Mouse (Mus musculus) kidney, adult 10 weeks (tissue): ENCODE measurements around the gene Spam1. TPM values are rescaled to one million over a fixed set of nuclear protein-coding genes. Genes with fewer than 3 reads are reported as not detected.

Source experiments
- polyA plus RNA-seq: library from polyadenylated mRNA; stranded (reverse); fragments of 350-450 nt; fragmentation: Illumina TruSeq; extraction: RNeasy Lipid Tissue Mini Kit (QIAGEN cat#74804); gene quantifications from one replicate; pipeline ENCODE4 v1.2.3, GENCODE M21; 2014; ENCODE audit warnings: low read depth, low replicate concordance

The Spam1 gene
- polyA plus RNA-seq = not detected

DNA sequence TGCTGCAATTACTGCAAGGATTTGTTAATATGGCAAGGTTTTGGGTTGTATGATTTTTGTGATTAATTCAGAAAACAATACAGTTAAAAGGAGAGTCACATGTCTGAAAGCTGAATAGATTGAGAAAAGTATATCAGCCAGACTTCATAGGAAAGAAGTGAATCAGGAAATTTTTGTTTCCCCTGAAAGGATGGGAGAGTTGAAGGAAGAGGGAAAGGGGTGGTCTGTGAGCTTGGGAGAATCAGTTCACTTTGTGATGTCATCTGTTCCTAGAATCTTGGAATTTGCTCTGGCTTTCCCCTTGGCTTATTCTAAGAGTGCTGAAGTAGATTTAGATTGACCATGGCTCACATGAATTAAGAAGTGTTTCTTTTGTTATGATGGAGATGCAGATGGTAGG, at the start of gene Spam1:
Spam1 (plus strand) TSS at position 301 of the 400 bp plus-strand sequence.

DNA sequence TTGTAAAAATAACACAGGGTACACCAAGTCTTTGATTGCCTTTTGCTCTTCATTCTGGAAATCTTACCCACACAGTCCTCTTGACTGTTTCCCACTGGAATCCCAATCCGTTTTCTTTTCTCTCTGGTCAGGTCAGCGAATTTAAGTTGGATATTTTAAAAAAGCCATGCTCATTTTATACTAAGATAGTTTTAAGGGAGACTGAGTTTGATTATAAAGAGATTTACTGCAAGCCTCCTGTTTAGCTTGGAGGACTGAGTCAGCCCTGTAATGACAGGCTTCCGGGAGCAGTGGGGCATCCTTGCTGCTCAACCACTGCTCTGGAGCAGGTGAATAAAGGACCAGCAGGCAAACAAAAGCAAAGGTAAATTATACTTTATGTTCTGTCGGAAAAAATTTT, 43.0 kb upstream of the Spam1 start, which contains the start of gene Hyal4:
Hyal4 (plus strand) TSS at position 301 of the 400 bp plus-strand sequence.

Other genes starting within 250 kb of the Spam1 start
- gene Lmod2, start 193.4 kb upstream of the Spam1 start, polyA plus RNA-seq = not detected
- gene Wasl, start 126.2 kb upstream of the Spam1 start, polyA plus RNA-seq = 190 TPM
- gene Hyal6, start 57.9 kb upstream of the Spam1 start, polyA plus RNA-seq = not detected
- gene Hyal4, start 42.9 kb upstream of the Spam1 start, polyA plus RNA-seq = not detected
- not detected for gene Hyal5, start 66.8 kb downstream of the Spam1 start, polyA plus RNA-seq
- 289 TPM for gene Tmem229a, start 165.1 kb downstream of the Spam1 start, polyA plus RNA-seq